Mouse (Mus musculus): ENCODE measurements around the gene Ypel2.

GRCm38 (mm10) chr11:86906767-86907662 is 86.5 kb downstream of the Ypel2 start:
- TF ChIP-seq CTCF (IDR thresholded peaks at IDR 0.05; ENCODE audit: control insufficient read depth, insufficient read depth, low read length) = no peak
- no peak for TF ChIP-seq POLR2A (IDR thresholded peaks at IDR 0.05; ENCODE audit: borderline replicate concordance, control insufficient read depth, low read depth, low read length)
